Mouse (Mus musculus) liver, embryonic 16.5 days (tissue): Measurements from ENCODE around the gene Pofut1. TPM values are rescaled to one million over a fixed set of nuclear protein-coding genes. Genes with fewer than 3 reads are reported as not detected.

Experiments
- ATAC-seq: fragments of 200-750 bp; cut with Nextera tagmentation; 2 replicates; pipeline ENCODE4 v1.8.0; 2017; ENCODE audit warnings: low read depth, mild to moderate bottlenecking, moderate number of reproducible peaks, moderate library complexity
- H3K27ac ChIP-seq: fragments of 300-500 bp; sonication (generic); 2 replicates; pipeline ENCODE4 v1.5.1; 2014; ENCODE audit warnings: mild to moderate bottlenecking, low read length
- H3K27me3 ChIP-seq: fragments of 300-500 bp; sonication (generic); 2 replicates; pipeline ENCODE4 v1.6.1; 2014; ENCODE audit warnings: low read depth, low read length, mixed read lengths; ENCODE audit not compliant: control insufficient read depth, insufficient read depth
- H3K36me3 ChIP-seq: fragments of 300-500 bp; sonication (generic); 2 replicates; pipeline ENCODE4 v1.6.1; 2014; ENCODE audit warnings: mild to moderate bottlenecking; ENCODE audit not compliant: control insufficient read depth, insufficient read depth
- H3K4me1 ChIP-seq: fragments of 300-500 bp; sonication (generic); 2 replicates; pipeline ENCODE4 v1.6.1; 2014; ENCODE audit warnings: low read depth, low read length, mixed read lengths; ENCODE audit not compliant: control insufficient read depth
- H3K4me2 ChIP-seq: fragments of 300-500 bp; sonication (generic); 2 replicates; pipeline ENCODE4 v1.6.1; 2014; ENCODE audit warnings: low read depth, low read length, mixed read lengths
- H3K4me3 ChIP-seq: fragments of 300-500 bp; sonication (generic); 2 replicates; pipeline ENCODE4 v1.5.1; 2014; ENCODE audit warnings: low read depth, mild to moderate bottlenecking, low read length
- H3K9ac ChIP-seq: fragments of 300-500 bp; sonication (generic); 2 replicates; pipeline ENCODE4 v1.6.1; 2014; ENCODE audit warnings: low read depth, low read length
- H3K9me3 ChIP-seq: fragments of 300-500 bp; sonication (generic); replicated peaks from 2 replicates; pipeline ENCODE4 v1.6.1; 2016; ENCODE audit warnings: low read length; ENCODE audit not compliant: control insufficient read depth
- WGBS: fragments of 180-500 bp; shearing (Covaris S2); extraction: QIAGEN DNeasy Blood & Tissue Kit; methylation state at CpG from one replicate; pipeline ENCODE4 v1.1.7; 2014; ENCODE audit not compliant: insufficient replicate concordance; 5-methylcytosine and 5-hydroxymethylcytosine counted together
- polyA plus RNA-seq: library from polyadenylated mRNA; unstranded; fragments of >200 nt; fragmentation: Nextera tagmentation; extraction: Ambion mirVana; gene quantifications from 2 replicates; pipeline ENCODE4 v1.2.1, GENCODE M21; 2015

The Pofut1 gene
- polyA plus RNA-seq, 1 experiment from 2014 or later = 2.8 TPM

GRCm38 (mm10) chr2:153214771-153215259, 26.5 kb upstream of the Pofut1 start:
- ATAC-seq = peak; percentile 40; the same call in 1 of the 2 replicates
- Histone ChIP-seq H3K36me3 (peaks cover under 1% of the 10 kb centered on the region; the same call in 1 of the 2 replicates), H3K4me2 (no peak overlapping the region), H3K4me1 (peaks cover 8% of the 10 kb centered on the region), H3K4me3 (no peak overlapping the region), H3K9ac (no peak overlapping the region), H3K27ac (peak overlapping the region; percentile 16; the same call in 1 of the 2 replicates), H3K27me3 (no peaks in the 10 kb centered on the region), H3K9me3 (no peaks in the 10 kb centered on the region)
- 22% methylated on average over 6 of the region's 6 CpGs for WGBS

- H3K9me3 ChIP-seq = no peaks in the 10 kb centered on the region
- no peak overlapping the region for H3K9ac ChIP-seq
- H3K4me2 ChIP-seq = no peak overlapping the region
- 41% methylated on average over 4 of the region's 4 CpGs for WGBS
- 0 out of 2 replicates have a peak overlapping the region, but pooled peaks have one; percentile 15 for H3K27ac ChIP-seq
- H3K27me3 ChIP-seq = no peaks in the 10 kb centered on the region
- H3K4me3 ChIP-seq = no peak overlapping the region
- peak; percentile 12; the same call in 1 of the 2 replicates for ATAC-seq
- H3K36me3 ChIP-seq = no peaks in the 10 kb centered on the region
- peaks cover 14% of the 10 kb centered on the region for H3K4me1 ChIP-seq
These were observed 25.9 kb upstream of the Pofut1 start for GRCm38 (mm10) chr2:153215421-153215820.

DNA sequence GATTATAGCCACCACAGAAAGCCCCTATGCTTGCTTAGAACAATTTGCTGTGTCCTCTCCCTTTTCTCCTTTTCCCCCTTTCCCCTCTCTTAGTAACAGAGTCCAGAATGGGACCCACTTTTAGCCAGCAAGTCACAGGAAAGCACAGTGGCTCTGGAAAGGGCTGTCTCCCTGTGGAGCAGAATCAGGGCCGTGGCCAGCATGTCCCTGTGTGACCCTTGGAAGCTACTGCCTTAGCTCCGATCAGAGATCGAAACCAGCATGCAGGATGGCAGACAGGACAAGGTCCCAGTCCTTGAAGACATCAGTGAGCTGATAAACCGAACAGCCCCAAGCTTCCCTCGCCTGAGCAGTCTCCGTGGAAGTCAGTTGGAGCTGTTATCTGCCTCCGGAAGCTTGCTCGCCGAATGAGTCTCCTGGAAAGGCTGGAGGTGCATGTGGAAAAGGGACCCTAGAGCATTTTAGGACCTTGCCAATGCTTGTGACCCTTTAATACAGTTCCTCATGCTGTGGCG, 23.4 kb upstream of the Pofut1 start:
- Histone ChIP-seq H3K36me3 (no peaks in the 10 kb centered on the region), H3K4me2 (no peak overlapping the region), H3K9me3 (no peaks in the 10 kb centered on the region), H3K4me3 (no peak overlapping the region), H3K27ac (no peak overlapping the region), H3K4me1 (peaks cover 37% of the 10 kb centered on the region), H3K9ac (no peak overlapping the region), H3K27me3 (no peaks in the 10 kb centered on the region)
- WGBS = 78% methylated on average over 10 of the region's 10 CpGs
- ATAC-seq = no peak

DNA sequence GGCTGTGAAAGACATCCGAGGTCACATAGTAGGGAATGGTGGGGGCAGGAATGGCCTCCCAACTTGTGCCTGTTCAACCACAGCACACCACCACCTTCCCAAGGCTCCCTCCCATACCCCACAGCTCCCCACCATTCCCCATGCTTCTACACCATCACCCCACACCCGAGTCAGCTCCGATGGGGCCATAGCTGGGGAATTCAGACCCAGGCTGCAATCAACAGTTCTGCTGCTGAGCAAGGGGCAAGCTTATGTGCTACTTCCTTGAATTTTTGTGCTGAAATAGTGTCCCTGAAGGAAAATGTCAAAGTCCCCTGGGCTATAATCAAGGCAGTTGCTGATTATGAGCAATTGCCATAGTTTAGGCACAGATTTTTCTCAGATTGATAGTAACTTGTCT, 22.8 kb upstream of the Pofut1 start:
- H3K27ac ChIP-seq = no peak overlapping the region
- no peaks in the 10 kb centered on the region for H3K36me3 ChIP-seq
- H3K4me2 ChIP-seq = no peak overlapping the region
- no peak overlapping the region for H3K9ac ChIP-seq
- peaks cover 40% of the 10 kb centered on the region for H3K4me1 ChIP-seq
- no peaks in the 10 kb centered on the region for H3K27me3 ChIP-seq
- H3K4me3 ChIP-seq = no peak overlapping the region
- no peaks in the 10 kb centered on the region for H3K9me3 ChIP-seq
- WGBS = 68% methylated on average over 3 of the region's 3 CpGs
- ATAC-seq = no peak

DNA sequence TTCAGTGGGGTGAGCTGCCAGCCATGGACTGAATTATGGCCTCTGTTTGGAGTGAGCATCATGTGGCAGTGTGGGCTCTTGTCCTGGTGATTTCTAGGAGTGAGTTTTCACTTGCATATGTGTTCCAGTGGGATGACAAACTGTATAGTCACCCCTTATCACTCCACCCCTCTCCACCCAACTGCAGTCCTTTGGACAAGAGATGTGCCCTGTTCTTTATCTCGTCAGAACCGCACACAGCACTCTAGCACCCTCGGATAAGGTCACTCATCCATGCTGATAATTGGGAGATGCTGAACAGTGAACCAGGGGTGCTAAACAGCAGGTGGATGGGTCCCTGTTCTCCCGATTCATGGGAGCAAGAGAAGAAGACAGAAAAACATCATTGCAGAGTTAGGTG, 19.7 kb upstream of the Pofut1 start:
- Histone ChIP-seq H3K4me2 (peak overlapping the region; percentile 68), H3K4me3 (peak overlapping the region; percentile 29; the same call in 1 of the 2 replicates), H3K4me1 (peaks cover 55% of the 10 kb centered on the region)

GRCm38 (mm10) chr2:153222130-153222529, 19.2 kb upstream of the Pofut1 start:
- 0 out of 2 replicates have a peak, but pooled peaks cover 3% of the 10 kb centered on the region for H3K36me3 ChIP-seq
- ATAC-seq = peak; percentile 73
- no peaks in the 10 kb centered on the region for H3K9me3 ChIP-seq
- H3K9ac ChIP-seq = peak overlapping the region; percentile 64
- no peaks in the 10 kb centered on the region for H3K27me3 ChIP-seq
- peaks cover 60% of the 10 kb centered on the region for H3K4me1 ChIP-seq
- H3K4me2 ChIP-seq = peak overlapping the region; percentile 68
- H3K4me3 ChIP-seq = peak overlapping the region; percentile 29; the same call in 1 of the 2 replicates
- peak overlapping the region; percentile 88 for H3K27ac ChIP-seq

More for the DNA sequence above, 19.7 kb upstream of the Pofut1 start:
- Histone ChIP-seq H3K9me3 (no peaks in the 10 kb centered on the region), H3K9ac (peak overlapping the region; percentile 64), H3K36me3 (no peaks in the 10 kb centered on the region), H3K27me3 (no peaks in the 10 kb centered on the region), H3K27ac (peak overlapping the region; percentile 88)
- peak; percentile 95 for ATAC-seq
- 13% methylated on average over 4 of the region's 4 CpGs for WGBS

GRCm38 (mm10) chr2:153222566-153222965, 18.8 kb upstream of the Pofut1 start:
- Histone ChIP-seq H3K4me1 (peaks cover 64% of the 10 kb centered on the region), H3K4me2 (peak overlapping the region; percentile 68; the same call in 1 of the 2 replicates), H3K27ac (peak overlapping the region; percentile 88), H3K27me3 (no peaks in the 10 kb centered on the region), H3K9ac (no peak overlapping the region), H3K9me3 (no peaks in the 10 kb centered on the region), H3K4me3 (no peak overlapping the region), H3K36me3 (0 out of 2 replicates have a peak, but pooled peaks cover 3% of the 10 kb centered on the region)
- 67% methylated on average over 2 of the region's 2 CpGs for WGBS
- ATAC-seq = no peak

GRCm38 (mm10) chr2:153224946-153225594, 16.3 kb upstream of the Pofut1 start, which contains the start of gene Tspyl3:
Tspyl3 (minus strand) TSS chr2:153225441.
- 2% methylated on average over 31 of the region's 31 CpGs for WGBS

GRCm38 (mm10) chr2:153225595-153225953, 15.8 kb upstream of the Pofut1 start:
- Histone ChIP-seq H3K4me3 (peak overlapping the region; percentile 63), H3K4me2 (peak overlapping the region; percentile 82), H3K9me3 (no peaks in the 10 kb centered on the region), H3K27ac (peak overlapping the region; percentile 87), H3K27me3 (no peaks in the 10 kb centered on the region), H3K4me1 (peaks cover 83% of the 10 kb centered on the region), H3K36me3 (peaks cover 22% of the 10 kb centered on the region), H3K9ac (peak overlapping the region; percentile 72)
- WGBS = 4% methylated on average over 3 of the region's 3 CpGs
- no peak for ATAC-seq

More at GRCm38 (mm10) chr2:153224946-153225594, 16.3 kb upstream of the Pofut1 start, which contains the start of gene Tspyl3:
- Histone ChIP-seq H3K36me3 (peaks cover 17% of the 10 kb centered on the region), H3K27me3 (no peaks in the 10 kb centered on the region), H3K4me3 (peak within 1 kb of the TSS; percentile 63), H3K27ac (peak within 1 kb of the TSS; percentile 87), H3K4me2 (peak within 1 kb of the TSS; percentile 82), H3K4me1 (peaks cover 85% of the 10 kb centered on the region), H3K9ac (peak within 1 kb of the TSS; percentile 72), H3K9me3 (no peaks in the 10 kb centered on the region)
- no peak for ATAC-seq
